Mouse (Mus musculus): ENCODE results near the gene Calr. TPM values are rescaled to one million over a fixed set of nuclear protein-coding genes. Genes with fewer than 3 reads are reported as not detected.
A peak's percentile ranks its signal among the peaks of the same experiment; 100 is the strongest.

Gene Calr
- total RNA-seq, 2 experiments from 2014 or later = 1,060 to 4,756 TPM

DNA sequence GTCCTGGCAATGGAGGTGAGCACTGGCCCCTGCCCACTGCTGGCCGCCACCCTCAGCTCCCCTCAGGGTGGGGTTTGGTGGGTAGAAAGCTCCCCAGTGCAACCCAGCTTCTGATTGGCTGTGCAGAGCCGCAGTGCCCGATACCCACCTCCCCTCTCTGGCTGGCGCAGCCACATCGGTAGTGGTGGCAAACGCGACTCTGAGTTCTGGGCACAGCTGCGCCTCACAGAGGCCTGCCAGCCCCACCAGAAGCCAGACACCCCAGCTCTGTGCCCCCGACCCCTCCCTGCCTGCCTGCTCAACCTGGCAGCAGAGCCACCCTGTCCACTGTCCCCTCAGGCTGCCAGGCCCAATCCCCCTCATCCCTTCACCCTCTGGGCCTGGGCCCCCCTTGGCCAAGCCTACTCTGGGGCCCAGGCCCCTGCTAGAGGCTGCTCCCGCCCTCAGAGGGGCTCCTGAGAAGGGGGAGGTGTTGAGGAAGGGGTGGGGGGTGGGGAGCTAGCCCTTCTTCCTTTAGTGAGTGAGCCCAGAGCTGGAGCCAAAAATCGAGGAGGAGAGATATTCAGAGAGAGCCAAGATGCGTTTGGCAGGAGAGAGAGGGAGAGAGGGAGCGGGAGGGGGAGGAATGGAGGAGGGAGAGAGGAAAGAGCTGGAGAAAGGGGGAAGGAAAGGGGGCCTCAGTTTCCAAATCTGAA lies 52.8 kb downstream of the Calr start:
- no peak for ATAC-seq (replicated peaks; ENCODE audit: poor library complexity)

DNA sequence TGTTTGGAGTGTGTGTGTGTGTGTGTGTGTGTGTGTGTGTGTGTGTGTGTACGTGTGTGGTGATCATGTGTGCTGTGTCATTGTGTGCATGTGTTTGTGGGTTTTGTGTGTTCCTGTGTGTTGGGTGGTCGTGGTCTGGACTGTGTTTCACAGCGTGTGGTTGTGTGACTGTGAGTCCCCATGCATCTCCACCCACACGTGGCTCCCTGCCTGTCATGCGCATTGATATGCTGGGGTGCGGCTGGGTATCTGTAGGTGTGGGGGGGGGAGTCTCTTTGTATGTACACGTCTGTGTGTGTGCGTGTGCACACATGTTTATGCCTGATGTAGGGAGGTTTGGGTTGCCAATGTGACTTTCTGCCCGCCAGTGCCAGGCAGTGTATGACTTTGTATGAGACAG lies 53.6 kb downstream of the Calr start:
- 0 out of 2 replicates have a peak, but pooled peaks have one; percentile 23 for ATAC-seq (replicated peaks; ENCODE audit: poor library complexity)

DNA sequence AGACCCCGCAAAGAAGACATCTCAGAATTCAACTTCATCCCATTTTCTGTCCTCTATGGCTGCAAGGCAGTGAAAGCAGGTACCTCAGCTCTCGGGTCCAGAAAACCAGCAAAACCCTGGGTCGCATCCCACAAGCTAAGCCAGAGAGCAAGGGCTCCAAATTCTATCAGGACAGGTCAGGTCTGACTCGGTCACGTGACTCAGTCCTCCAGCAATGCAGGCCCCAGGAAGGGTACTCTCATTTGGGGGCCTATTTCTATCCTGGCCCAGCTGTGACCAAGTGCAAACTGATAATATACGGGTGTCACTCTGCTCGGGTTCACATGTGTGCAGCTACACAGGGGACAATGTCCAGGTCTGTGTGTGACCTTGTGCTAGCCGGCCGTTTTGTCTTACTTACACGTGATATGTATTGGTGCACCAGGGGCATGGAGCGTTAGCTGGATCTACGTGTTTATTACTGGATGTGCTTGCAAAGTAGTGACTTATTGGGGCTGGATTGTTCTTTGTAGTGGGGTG lies 54.2 kb downstream of the Calr start:
- ATAC-seq (replicated peaks; ENCODE audit: poor library complexity) = no peak

Other genes with a start within 250 kb of the Calr start
Only the 30 nearest of the 31 such genes appear.
- gene Ier2, start 184.1 kb downstream of the Calr start, total RNA-seq (2015) = 43.5 and 61.9 TPM in 2 replicates
- 34.4 and 49.8 TPM in 2 replicates for gene Ier2, start 184.1 kb downstream of the Calr start, total RNA-seq (2017)
- gene Trmt1, start 160.6 kb downstream of the Calr start, total RNA-seq (2015) = 56.0 and 64.4 TPM in 2 replicates
- 82.2 and 84.4 TPM in 2 replicates for gene Trmt1, start 160.6 kb downstream of the Calr start, total RNA-seq (2017)
- 71.6 and 77.1 TPM in 2 replicates for gene Nacc1, start 159.1 kb downstream of the Calr start, total RNA-seq (2015)
- gene Nacc1, start 159.1 kb downstream of the Calr start, total RNA-seq (2017) = 50.9 and 53.5 TPM in 2 replicates
- 56.3 and 72.0 TPM in 2 replicates for gene Lyl1, start 145.5 kb downstream of the Calr start, total RNA-seq (2015)
- 58.0 and 65.6 TPM in 2 replicates for gene Lyl1, start 145.5 kb downstream of the Calr start, total RNA-seq (2017)
- gene G430095P16Rik, start 123.9 kb downstream of the Calr start, total RNA-seq (2015) = 12.2 and 15.2 TPM in 2 replicates
- gene G430095P16Rik, start 123.9 kb downstream of the Calr start, total RNA-seq (2017) = 3.7 and 8.5 TPM in 2 replicates
- gene Nfix, start 46.6 kb downstream of the Calr start, total RNA-seq (2015) = 44.4 and 46.9 TPM in 2 replicates
- gene Nfix, start 46.6 kb downstream of the Calr start, total RNA-seq (2017) = 12.0 and 15.7 TPM in 2 replicates
- gene Dand5, start 24.1 kb downstream of the Calr start, total RNA-seq (2015) = 2.2 and 2.4 TPM in 2 replicates
- 1.7 and 4.0 TPM in 2 replicates for gene Dand5, start 24.1 kb downstream of the Calr start, total RNA-seq (2017)
- gene Gadd45gip1, start 15.4 kb downstream of the Calr start, total RNA-seq (2015) = 21.4 and 21.9 TPM in 2 replicates
- gene Gadd45gip1, start 15.4 kb downstream of the Calr start, total RNA-seq (2017) = 51.2 and 57.4 TPM in 2 replicates
- 30.2 and 34.4 TPM in 2 replicates for gene Rad23a, start 6.3 kb downstream of the Calr start, total RNA-seq (2015)
- 26.2 and 26.3 TPM in 2 replicates for gene Rad23a, start 6.3 kb downstream of the Calr start, total RNA-seq (2017)
- 33.3 and 51.2 TPM in 2 replicates for gene Farsa, start 10.1 kb upstream of the Calr start, total RNA-seq (2015)
- 173 and 193 TPM in 2 replicates for gene Farsa, start 10.1 kb upstream of the Calr start, total RNA-seq (2017)
- 248 and 250 TPM in 2 replicates for gene Syce2, start 25.2 kb upstream of the Calr start, total RNA-seq (2015)
- gene Syce2, start 25.2 kb upstream of the Calr start, total RNA-seq (2017) = 130 and 139 TPM in 2 replicates
- 17.4 and 19.0 TPM in 2 replicates for gene Gcdh, start 47.0 kb upstream of the Calr start, total RNA-seq (2015)
- gene Gcdh, start 47.0 kb upstream of the Calr start, total RNA-seq (2017) = 27.8 TPM in 2 replicates
- gene Klf1, start 55.0 kb upstream of the Calr start, total RNA-seq (2015) = 12.3 and 22.4 TPM in 2 replicates
- gene Klf1, start 55.0 kb upstream of the Calr start, total RNA-seq (2017) = 14.0 and 30.8 TPM in 2 replicates
- 16.8 and 23.7 TPM in 2 replicates for gene Dnase2a, start 61.6 kb upstream of the Calr start, total RNA-seq (2015)
- 52.7 and 73.5 TPM in 2 replicates for gene Dnase2a, start 61.6 kb upstream of the Calr start, total RNA-seq (2017)
- not detected in 2 replicates for gene Mast1, start 90.4 kb upstream of the Calr start, total RNA-seq (2015)
- gene Mast1, start 90.4 kb upstream of the Calr start, total RNA-seq (2017) = 0.03 TPM in 1 of 2 replicates, not detected in the other
- gene Rtbdn, start 100.1 kb upstream of the Calr start, total RNA-seq (2015) = not detected in 2 replicates
- gene Rtbdn, start 100.1 kb upstream of the Calr start, total RNA-seq (2017) = not detected in 2 replicates
- gene Gm49661, start 122.5 kb upstream of the Calr start, total RNA-seq (2015) = not detected in 2 replicates
- gene Gm49661, start 122.5 kb upstream of the Calr start, total RNA-seq (2017) = not detected in 2 replicates
- gene Prdx2, start 122.7 kb upstream of the Calr start, total RNA-seq (2015) = 266 and 310 TPM in 2 replicates
- 340 and 388 TPM in 2 replicates for gene Prdx2, start 122.7 kb upstream of the Calr start, total RNA-seq (2017)
- gene Rnaseh2a, start 122.8 kb upstream of the Calr start, total RNA-seq (2015) = 136 and 178 TPM in 2 replicates
- gene Rnaseh2a, start 122.8 kb upstream of the Calr start, total RNA-seq (2017) = 109 and 162 TPM in 2 replicates
- gene Junb, start 131.8 kb upstream of the Calr start, total RNA-seq (2015) = 14.7 and 26.1 TPM in 2 replicates
- gene Junb, start 131.8 kb upstream of the Calr start, total RNA-seq (2017) = 38.9 and 57.5 TPM in 2 replicates
- 1.9 and 3.8 TPM in 2 replicates for gene Hook2, start 143.7 kb upstream of the Calr start, total RNA-seq (2015)
- 7.2 and 8.5 TPM in 2 replicates for gene Hook2, start 143.7 kb upstream of the Calr start, total RNA-seq (2017)
- not detected in 2 replicates for gene Best2, start 167.6 kb upstream of the Calr start, total RNA-seq (2015)
- not detected in 2 replicates for gene Best2, start 167.6 kb upstream of the Calr start, total RNA-seq (2017)
- 68.4 and 69.0 TPM in 2 replicates for gene Asna1, start 178.3 kb upstream of the Calr start, total RNA-seq (2015)
- 78.2 and 83.7 TPM in 2 replicates for gene Asna1, start 178.3 kb upstream of the Calr start, total RNA-seq (2017)
- gene Trir, start 179.9 kb upstream of the Calr start, total RNA-seq (2015) = 132 and 138 TPM in 2 replicates
- 212 and 224 TPM in 2 replicates for gene Trir, start 179.9 kb upstream of the Calr start, total RNA-seq (2017)
- gene Tnpo2, start 190.0 kb upstream of the Calr start, total RNA-seq (2015) = 16.2 and 16.7 TPM in 2 replicates
- 20.4 and 22.0 TPM in 2 replicates for gene Tnpo2, start 190.0 kb upstream of the Calr start, total RNA-seq (2017)
- 4.4 and 4.9 TPM in 2 replicates for gene Fbxw9, start 213.1 kb upstream of the Calr start, total RNA-seq (2015)
- gene Fbxw9, start 213.1 kb upstream of the Calr start, total RNA-seq (2017) = 3.2 and 3.5 TPM in 2 replicates
- not detected in 2 replicates for gene Gm5741, start 221.0 kb upstream of the Calr start, total RNA-seq (2015)
- not detected in 2 replicates for gene Gm5741, start 221.0 kb upstream of the Calr start, total RNA-seq (2017)
- 60.4 and 69.7 TPM in 2 replicates for gene Dhps, start 224.8 kb upstream of the Calr start, total RNA-seq (2015)
- 24.6 and 24.7 TPM in 2 replicates for gene Dhps, start 224.8 kb upstream of the Calr start, total RNA-seq (2017)
- 159 and 193 TPM in 2 replicates for gene Wdr83os, start 233.8 kb upstream of the Calr start, total RNA-seq (2015)
- 40.3 and 41.4 TPM in 2 replicates for gene Wdr83os, start 233.8 kb upstream of the Calr start, total RNA-seq (2017)
- gene Wdr83, start 234.4 kb upstream of the Calr start, total RNA-seq (2015) = 33.1 and 44.3 TPM in 2 replicates
- 23.5 and 33.7 TPM in 2 replicates for gene Wdr83, start 234.4 kb upstream of the Calr start, total RNA-seq (2017)

Measured in megakaryocyte progenitor cell, adult 5-6 weeks (primary cell).